Mouse (Mus musculus) gastrocnemius, adult 2 months (tissue): ENCODE results near the gene Abhd5. TPM values are rescaled to one million over a fixed set of nuclear protein-coding genes. Genes with fewer than 3 reads are reported as not detected.

ENCODE experiments used
- DNase-seq: peaks from one replicate; pipeline ENCODE4 v3.0.0; 2022
- H3K27ac ChIP-seq: fragments of 200-600 bp; 2 replicates; pipeline ENCODE4 v1.8.1; 2022; ENCODE audit warnings: mild to moderate bottlenecking
- H3K4me3 ChIP-seq: fragments of 200-600 bp; 2 replicates; pipeline ENCODE4 v1.8.1; 2022; ENCODE audit warnings: mild to moderate bottlenecking, moderate library complexity
- CTCF ChIP-seq: fragments of 200-600 bp; IDR thresholded peaks from 2 replicates; pipeline ENCODE4 v1.8.1; 2022; ENCODE audit warnings: antibody characterized with exemption, mild to moderate bottlenecking, moderate library complexity
- intact Hi-C: fragments of 180-260 bp; cut with DNase I; formaldehyde crosslinking; loops from one replicate; pipeline ENCODE4 v1.15.1; 2025
- total RNA-seq, 2 experiments: library from RNA; stranded (reverse); gene quantifications; 2 replicates each; pipeline ENCODE4 v1.2.3; 2021

Gene Abhd5
- total RNA-seq, 2 experiments from 2014 or later: 41.2 to 53.5 TPM

DNA sequence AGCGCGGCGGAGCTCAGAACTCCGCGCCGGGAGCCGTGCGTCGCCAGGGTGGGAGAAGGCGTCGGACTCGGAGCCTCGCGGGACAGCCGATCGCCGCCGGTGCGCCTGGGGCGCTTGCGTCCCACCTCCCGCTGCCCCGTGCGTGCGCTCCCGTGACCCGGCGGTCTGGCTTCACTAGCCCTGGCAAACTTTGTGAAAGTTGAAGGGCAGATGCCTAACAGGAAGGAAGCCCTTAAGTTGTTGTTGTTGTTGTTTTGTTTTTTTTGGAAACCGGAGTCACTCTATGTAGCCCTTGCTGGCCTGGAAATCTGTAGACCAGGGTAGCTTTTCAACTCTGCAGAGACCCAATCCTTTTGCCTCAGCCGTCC, 601 bp downstream of the Abhd5 start:
- Histone ChIP-seq H3K27ac (peak overlapping the region; percentile 97), H3K4me3 (peak overlapping the region; percentile 91)
- intact Hi-C loops: no loop called here
- DNase-seq: no peak
- no peak for TF ChIP-seq CTCF

DNA sequence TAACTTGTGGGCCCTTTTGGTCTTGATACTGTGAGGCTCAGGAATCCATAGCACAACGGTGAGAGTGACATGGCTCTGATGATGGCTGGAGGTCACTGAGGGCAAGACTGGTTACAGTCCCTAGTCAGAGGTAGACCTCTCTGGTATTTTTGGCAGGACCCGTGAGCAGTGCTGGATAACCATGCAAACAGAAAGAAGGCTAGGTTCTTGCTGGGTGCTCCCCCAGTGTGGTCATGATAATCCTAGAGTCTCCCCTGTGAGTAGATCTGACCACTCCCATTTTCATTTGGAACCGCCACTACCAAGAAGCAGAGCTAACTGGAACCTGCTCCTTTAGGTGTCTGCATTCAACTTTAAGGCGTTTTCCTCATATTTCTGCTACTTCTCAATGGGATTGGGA, 1.5 kb downstream of the Abhd5 start:
- TF ChIP-seq CTCF: no peak
- intact Hi-C loops: no loop called here
- DNase-seq: no peak
- Histone ChIP-seq H3K4me3 (peak overlapping the region; percentile 91), H3K27ac (peak overlapping the region; percentile 97; the same call in 1 of the 2 replicates)

- H3K4me3 ChIP-seq: no peak overlapping the region
- intact Hi-C loops: no loop called here
- H3K27ac ChIP-seq: no peak overlapping the region
- TF ChIP-seq CTCF: no peak
- DNase-seq: no peak
Measured at GRCm38 (mm10) chr9:122354240-122354639, 2.8 kb downstream of the Abhd5 start.

- DNase-seq: no peak
- intact Hi-C loops: no loop called here
- no peak for TF ChIP-seq CTCF
- Histone ChIP-seq H3K27ac (no peak overlapping the region), H3K4me3 (no peak overlapping the region)
Measured at GRCm38 (mm10) chr9:122357073-122357472, 5.7 kb downstream of the Abhd5 start.

GRCm38 (mm10) chr9:122357626-122358025, 6.2 kb downstream of the Abhd5 start:
- no peak overlapping the region for H3K27ac ChIP-seq
- no peak for TF ChIP-seq CTCF
- intact Hi-C loops: no loop called here
- no peak overlapping the region for H3K4me3 ChIP-seq
- DNase-seq: no peak

DNA sequence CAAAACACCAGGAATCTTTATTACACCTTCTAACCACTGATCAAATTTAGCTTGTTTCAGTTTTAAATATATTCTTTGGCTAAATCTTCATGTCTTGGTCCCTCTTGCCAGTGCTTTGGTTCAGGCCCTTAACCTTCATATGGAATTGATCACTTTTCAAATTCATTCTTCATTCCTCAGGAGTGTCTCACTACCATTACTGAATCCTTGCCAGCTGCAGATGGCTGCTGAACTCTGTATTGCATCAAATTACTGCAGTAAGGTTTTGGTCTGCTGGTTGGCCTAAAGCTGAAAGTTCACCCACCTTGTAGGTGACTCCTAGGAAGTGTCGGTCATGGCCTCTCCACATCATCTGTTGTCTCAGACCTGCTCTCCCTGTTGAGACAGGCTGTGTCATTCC, 12.8 kb downstream of the Abhd5 start:
- DNase-seq: no peak
- intact Hi-C loops: no loop called here
- Histone ChIP-seq H3K4me3 (no peak overlapping the region), H3K27ac (no peak overlapping the region)
- TF ChIP-seq CTCF: no peak

GRCm38 (mm10) chr9:122370292-122370794, 18.9 kb downstream of the Abhd5 start:
- no peak overlapping the region for H3K4me3 ChIP-seq
- no peak overlapping the region for H3K27ac ChIP-seq
- no peak for TF ChIP-seq CTCF
- no peak for DNase-seq
- intact Hi-C loops: no loop called here

DNA sequence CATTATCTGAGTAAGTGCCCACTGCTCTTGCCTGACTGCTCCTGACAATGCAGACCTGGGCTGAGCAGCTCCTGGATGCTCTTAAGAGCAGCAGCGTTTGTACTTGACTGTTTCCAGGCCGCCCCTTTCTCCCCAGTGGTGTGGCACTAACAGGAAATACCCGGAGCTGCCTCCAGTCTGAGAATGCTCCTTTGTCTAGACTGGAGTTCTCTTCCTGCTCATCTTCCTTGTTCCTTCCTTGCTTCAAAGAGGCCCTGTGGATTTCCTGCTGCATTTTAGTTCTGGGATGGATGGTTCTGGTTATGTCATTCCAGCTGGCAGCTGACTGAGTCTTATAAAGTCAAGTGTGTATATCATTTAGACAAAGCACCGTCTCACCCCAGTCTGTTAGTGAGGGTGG, 21.1 kb downstream of the Abhd5 start:
- no peak overlapping the region for H3K4me3 ChIP-seq
- TF ChIP-seq CTCF: no peak
- DNase-seq: no peak
- no peak overlapping the region for H3K27ac ChIP-seq
- intact Hi-C loops: no loop called here

GRCm38 (mm10) chr9:122372991-122373390, 21.6 kb downstream of the Abhd5 start:
- Histone ChIP-seq H3K27ac (no peak overlapping the region), H3K4me3 (no peak overlapping the region)
- DNase-seq: no peak
- no peak for TF ChIP-seq CTCF
- intact Hi-C loops: no loop called here

DNA sequence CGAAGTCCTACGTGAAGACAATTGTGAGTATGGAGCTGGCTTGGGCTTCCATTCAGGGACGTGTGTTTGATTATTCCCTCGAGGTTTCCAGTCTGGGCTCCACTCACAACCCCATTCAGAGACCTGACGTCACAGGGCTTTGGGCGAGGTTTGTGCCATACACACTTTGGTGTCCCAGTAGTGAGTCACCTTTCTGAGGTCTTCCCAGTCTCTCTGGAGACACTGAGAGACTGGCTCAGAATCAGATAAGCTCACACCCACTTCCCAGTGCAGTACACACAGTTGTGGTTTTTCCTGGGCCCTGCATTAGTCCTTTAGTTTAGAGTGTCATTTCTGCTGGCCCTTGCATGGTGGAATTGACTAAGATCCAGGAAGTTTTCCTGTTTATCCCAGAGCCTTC, 27.6 kb downstream of the Abhd5 start:
- Histone ChIP-seq H3K27ac (no peak overlapping the region), H3K4me3 (no peak overlapping the region)
- intact Hi-C loops: no loop called here
- no peak for TF ChIP-seq CTCF
- no peak for DNase-seq

DNA sequence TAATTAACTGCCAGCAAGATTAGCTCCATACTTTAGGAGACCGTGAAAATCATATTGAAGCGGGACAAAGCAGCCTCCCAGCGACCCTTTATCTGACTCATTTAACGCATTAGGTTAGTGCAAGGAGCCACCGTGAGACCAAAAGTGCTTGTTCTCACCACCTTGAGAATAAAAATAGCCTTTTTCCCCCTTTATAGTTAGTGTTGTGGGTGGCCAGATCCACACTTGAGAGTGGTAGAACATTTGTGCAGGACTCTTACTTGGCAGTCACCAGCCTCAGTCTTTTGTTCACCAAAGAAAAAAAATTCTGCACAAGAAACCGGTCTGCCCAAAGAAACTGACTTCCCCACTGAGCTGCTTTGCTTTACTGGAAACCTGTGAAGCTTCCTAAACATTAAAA, 29.6 kb downstream of the Abhd5 start:
- no peak for DNase-seq
- H3K4me3 ChIP-seq: no peak overlapping the region
- intact Hi-C loops: no loop called here
- H3K27ac ChIP-seq: no peak overlapping the region
- no peak for TF ChIP-seq CTCF

- H3K27ac ChIP-seq: no peak overlapping the region
- intact Hi-C loops: no loop called here
- H3K4me3 ChIP-seq: no peak overlapping the region
- no peak for DNase-seq
- TF ChIP-seq CTCF: no peak
Measured at GRCm38 (mm10) chr9:122382006-122382405, 30.6 kb downstream of the Abhd5 start.

DNA sequence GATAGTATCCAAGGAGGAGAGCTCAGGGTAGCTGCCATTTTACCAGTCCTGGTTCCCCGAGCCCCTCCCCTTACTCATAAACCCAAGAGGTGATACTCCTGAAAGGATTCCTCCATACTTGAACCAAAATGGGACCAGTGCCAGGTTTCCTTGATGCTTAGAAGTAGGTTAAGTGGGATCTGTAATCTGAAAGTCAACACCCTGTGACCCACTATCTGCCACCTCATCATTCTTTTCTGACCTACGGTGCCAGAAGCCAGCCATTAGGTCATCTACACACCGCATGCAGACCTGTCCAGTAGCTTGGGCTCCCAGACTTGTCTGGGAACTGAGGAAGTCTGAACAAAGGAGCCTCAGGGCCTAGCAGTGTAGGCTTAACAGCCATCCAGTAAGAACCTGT, 34.6 kb downstream of the Abhd5 start:
- DNase-seq: no peak
- intact Hi-C loops: no loop called here
- Histone ChIP-seq H3K27ac (no peak overlapping the region), H3K4me3 (no peak overlapping the region)
- no peak for TF ChIP-seq CTCF

GRCm38 (mm10) chr9:122389287-122389920, 38.0 kb downstream of the Abhd5 start:
- intact Hi-C loops: no loop called here
- no peak for DNase-seq
- TF ChIP-seq CTCF: no peak
- Histone ChIP-seq H3K4me3 (no peak overlapping the region), H3K27ac (no peak overlapping the region)
